Mouse (Mus musculus): ENCODE measurements around the gene Ddost. TPM values are rescaled to one million over a fixed set of nuclear protein-coding genes. Genes with fewer than 3 reads are reported as not detected.

Gene Ddost
- total and polyA plus RNA-seq, 2 experiments from 2014 or later: 146 to 163 TPM

GRCm38 (mm10) chr4:138267869-138268268, 36.7 kb upstream of the Ddost start:
- no peaks in the 10 kb centered on the region for H3K4me1 ChIP-seq (ENCODE audit: control insufficient read depth, insufficient read depth)
- no peak for TF ChIP-seq CTCF (IDR thresholded peaks at IDR 0.05; ENCODE audit: low read depth)
- TF ChIP-seq EP300 (IDR thresholded peaks at IDR 0.05; ENCODE audit: low read depth): no peak
- ATAC-seq (ENCODE audit: insufficient read depth, low read depth): no peak
- no peak for DNase-seq (ENCODE audit: low spot score)
- H3K9me3 ChIP-seq (replicated peaks; ENCODE audit: control insufficient read depth, low read length): no peaks in the 10 kb centered on the region; the same call in 1 of the 2 replicates
- H3K4me2 ChIP-seq (ENCODE audit: low read depth, low read length): no peak overlapping the region
- H3K27me3 ChIP-seq (ENCODE audit: control insufficient read depth, insufficient read depth, low read length): peaks cover 8% of the 10 kb centered on the region
- H3K9ac ChIP-seq (replicated peaks; ENCODE audit: low read depth, low read length): no peak overlapping the region
- no peak overlapping the region for H3K27ac ChIP-seq (ENCODE audit: low read depth)
- no peak overlapping the region for H3K4me3 ChIP-seq (ENCODE audit: low read depth, low read length)
- WGBS: 85% methylated on average over 10 of the region's 10 CpGs
- H3K36me3 ChIP-seq (replicated peaks; ENCODE audit: control insufficient read depth, insufficient read depth, low read length): no peaks in the 10 kb centered on the region

DNA sequence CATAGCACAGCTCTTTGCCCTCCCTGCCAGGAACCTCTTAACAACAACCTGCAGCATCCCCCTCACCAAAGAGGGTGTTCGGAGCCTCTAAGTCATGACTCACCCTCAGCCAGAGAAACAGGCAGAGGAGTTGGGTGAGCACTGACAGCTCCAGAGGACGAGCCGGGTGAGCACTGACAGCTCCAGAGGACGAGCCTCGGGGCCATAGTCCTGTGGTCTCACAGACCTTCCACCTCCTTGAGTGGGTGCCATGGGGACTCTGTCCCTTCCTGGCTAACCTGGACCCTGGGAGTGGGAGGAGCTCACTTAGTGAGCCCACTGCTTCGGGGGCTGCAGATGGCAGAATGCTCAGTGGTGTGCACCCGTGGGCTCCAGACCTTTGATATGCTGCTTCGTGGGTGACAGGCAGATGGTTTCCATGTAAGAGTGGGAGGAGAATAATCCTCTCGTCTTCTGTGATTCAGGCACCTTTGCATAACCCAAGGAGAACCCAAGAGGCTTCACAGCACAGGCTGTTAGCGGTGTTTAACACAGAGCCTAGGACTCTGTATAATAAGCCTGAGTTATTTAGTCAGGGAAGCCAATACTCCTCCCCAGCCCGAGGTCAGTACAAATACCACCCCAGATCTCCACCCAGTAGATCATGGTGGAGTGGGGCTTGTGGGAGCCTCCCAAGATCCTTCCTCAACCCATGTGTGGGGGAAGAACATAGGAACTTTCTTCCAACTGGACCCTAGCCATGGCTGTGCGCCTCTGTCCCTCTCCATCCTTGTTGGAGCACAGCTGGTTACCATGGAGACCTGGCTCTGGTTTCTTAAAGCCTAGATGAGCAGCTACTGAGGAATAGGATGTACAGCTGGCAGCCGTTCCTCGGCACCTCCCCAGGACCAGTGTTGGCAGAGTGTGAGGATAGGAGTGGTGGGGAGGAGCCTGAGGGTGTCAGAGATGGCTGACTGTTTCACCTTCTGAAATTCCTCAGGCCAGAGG, 32.2 kb upstream of the Ddost start:
- DNase-seq (ENCODE audit: low spot score) (peak; percentile 15), ATAC-seq (ENCODE audit: insufficient read depth, low read depth) (peak; percentile 50)
- H3K4me3 ChIP-seq (ENCODE audit: low read depth, low read length): no peak overlapping the region
- H3K9ac ChIP-seq (replicated peaks; ENCODE audit: low read depth, low read length): no peak overlapping the region
- H3K27me3 ChIP-seq (ENCODE audit: control insufficient read depth, insufficient read depth, low read length): no peaks in the 10 kb centered on the region
- H3K9me3 ChIP-seq (replicated peaks; ENCODE audit: control insufficient read depth, low read length): no peaks in the 10 kb centered on the region
- no peaks in the 10 kb centered on the region for H3K4me1 ChIP-seq (ENCODE audit: control insufficient read depth, insufficient read depth)
- no peak overlapping the region for H3K4me2 ChIP-seq (ENCODE audit: low read depth, low read length)
- TF ChIP-seq EP300 (IDR thresholded peaks at IDR 0.05; ENCODE audit: low read depth) (no peak), CTCF (IDR thresholded peaks at IDR 0.05; ENCODE audit: low read depth) (no peak)
- no peak overlapping the region for H3K27ac ChIP-seq (ENCODE audit: low read depth)
- 47% methylated on average over 14 of the region's 14 CpGs for WGBS
- H3K36me3 ChIP-seq (replicated peaks; ENCODE audit: control insufficient read depth, insufficient read depth, low read length): no peaks in the 10 kb centered on the region

DNA sequence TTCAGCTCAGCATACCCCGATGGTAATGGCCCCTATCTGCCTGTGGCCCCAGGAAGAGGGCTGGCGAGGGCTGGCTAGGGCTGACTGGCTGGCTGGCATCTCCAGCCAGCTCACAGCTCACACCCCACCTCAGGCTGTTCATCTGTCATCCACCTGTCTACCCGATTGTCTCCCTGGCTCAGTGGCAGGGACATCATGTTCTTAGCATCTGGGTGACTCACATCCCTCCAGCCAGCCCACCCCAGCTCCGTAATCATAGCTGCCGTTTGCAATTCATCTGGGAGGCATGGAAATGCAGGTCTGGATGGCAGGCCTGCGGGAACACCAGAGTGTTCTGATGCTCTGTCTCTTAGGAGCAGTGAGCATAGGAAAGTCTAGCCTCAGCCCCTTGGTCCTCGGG, 26.2 kb upstream of the Ddost start:
- H3K27ac ChIP-seq (ENCODE audit: low read depth): no peak overlapping the region
- WGBS: 57% methylated on average over 7 of the region's 7 CpGs
- no peak overlapping the region for H3K9ac ChIP-seq (replicated peaks; ENCODE audit: low read depth, low read length)
- no peaks in the 10 kb centered on the region for H3K27me3 ChIP-seq (ENCODE audit: control insufficient read depth, insufficient read depth, low read length)
- H3K4me1 ChIP-seq (ENCODE audit: control insufficient read depth, insufficient read depth): no peaks in the 10 kb centered on the region
- H3K36me3 ChIP-seq (replicated peaks; ENCODE audit: control insufficient read depth, insufficient read depth, low read length): no peaks in the 10 kb centered on the region
- H3K4me3 ChIP-seq (ENCODE audit: low read depth, low read length): no peak overlapping the region
- ATAC-seq (ENCODE audit: insufficient read depth, low read depth) (no peak), DNase-seq (ENCODE audit: low spot score) (no peak)
- H3K4me2 ChIP-seq (ENCODE audit: low read depth, low read length): no peak overlapping the region
- no peaks in the 10 kb centered on the region for H3K9me3 ChIP-seq (replicated peaks; ENCODE audit: control insufficient read depth, low read length)
- TF ChIP-seq CTCF (IDR thresholded peaks at IDR 0.05; ENCODE audit: low read depth) (no peak), EP300 (IDR thresholded peaks at IDR 0.05; ENCODE audit: low read depth) (no peak)

GRCm38 (mm10) chr4:138282834-138283233, 21.7 kb upstream of the Ddost start:
- H3K36me3 ChIP-seq (replicated peaks; ENCODE audit: control insufficient read depth, insufficient read depth, low read length): no peaks in the 10 kb centered on the region
- H3K4me1 ChIP-seq (ENCODE audit: control insufficient read depth, insufficient read depth): no peaks in the 10 kb centered on the region
- no peak overlapping the region for H3K4me3 ChIP-seq (ENCODE audit: low read depth, low read length)
- H3K27ac ChIP-seq (ENCODE audit: low read depth): no peak overlapping the region
- H3K4me2 ChIP-seq (ENCODE audit: low read depth, low read length): no peak overlapping the region
- H3K9me3 ChIP-seq (replicated peaks; ENCODE audit: control insufficient read depth, low read length): no peaks in the 10 kb centered on the region
- H3K9ac ChIP-seq (replicated peaks; ENCODE audit: low read depth, low read length): no peak overlapping the region
- TF ChIP-seq CTCF (IDR thresholded peaks at IDR 0.05; ENCODE audit: low read depth) (peak; percentile 100), EP300 (IDR thresholded peaks at IDR 0.05; ENCODE audit: low read depth) (no peak)
- no peaks in the 10 kb centered on the region for H3K27me3 ChIP-seq (ENCODE audit: control insufficient read depth, insufficient read depth, low read length)
- ATAC-seq (ENCODE audit: insufficient read depth, low read depth): peak; percentile 73
- peak; percentile 86 for DNase-seq (ENCODE audit: low spot score)
- WGBS: 26% methylated on average over 4 of the region's 4 CpGs

DNA sequence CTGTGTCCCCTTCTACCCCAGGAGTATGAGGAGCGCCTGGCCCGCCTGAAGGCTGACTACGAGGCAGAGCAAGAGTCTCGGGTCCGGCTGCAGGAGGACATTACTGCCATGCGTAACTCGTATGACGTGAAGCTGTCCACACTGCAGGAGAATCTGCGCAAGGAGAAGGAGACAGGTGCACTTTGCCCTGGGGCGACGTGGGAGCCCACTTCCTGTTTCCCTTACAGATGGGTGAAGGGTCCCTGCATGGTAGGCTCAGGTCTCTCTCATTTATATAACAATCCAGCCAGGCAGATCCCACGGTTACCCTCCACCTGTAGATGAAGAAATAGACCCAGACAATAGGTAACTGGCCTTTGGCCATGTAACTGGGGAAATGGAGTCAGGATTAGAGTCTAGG, 18.1 kb upstream of the Ddost start:
- Histone ChIP-seq H3K4me2 (ENCODE audit: low read depth, low read length) (no peak overlapping the region), H3K27me3 (ENCODE audit: control insufficient read depth, insufficient read depth, low read length) (no peaks in the 10 kb centered on the region), H3K4me1 (ENCODE audit: control insufficient read depth, insufficient read depth) (no peaks in the 10 kb centered on the region), H3K27ac (ENCODE audit: low read depth) (no peak overlapping the region), H3K4me3 (ENCODE audit: low read depth, low read length) (no peak overlapping the region), H3K36me3 (replicated peaks; ENCODE audit: control insufficient read depth, insufficient read depth, low read length) (no peaks in the 10 kb centered on the region), H3K9me3 (replicated peaks; ENCODE audit: control insufficient read depth, low read length) (no peaks in the 10 kb centered on the region), H3K9ac (replicated peaks; ENCODE audit: low read depth, low read length) (no peak overlapping the region)
- 77% methylated on average over 12 of the region's 12 CpGs for WGBS
- ATAC-seq (ENCODE audit: insufficient read depth, low read depth) (no peak), DNase-seq (ENCODE audit: low spot score) (no peak)
- TF ChIP-seq EP300 (IDR thresholded peaks at IDR 0.05; ENCODE audit: low read depth) (no peak), CTCF (IDR thresholded peaks at IDR 0.05; ENCODE audit: low read depth) (no peak)
